In the genomic region with DNA sequence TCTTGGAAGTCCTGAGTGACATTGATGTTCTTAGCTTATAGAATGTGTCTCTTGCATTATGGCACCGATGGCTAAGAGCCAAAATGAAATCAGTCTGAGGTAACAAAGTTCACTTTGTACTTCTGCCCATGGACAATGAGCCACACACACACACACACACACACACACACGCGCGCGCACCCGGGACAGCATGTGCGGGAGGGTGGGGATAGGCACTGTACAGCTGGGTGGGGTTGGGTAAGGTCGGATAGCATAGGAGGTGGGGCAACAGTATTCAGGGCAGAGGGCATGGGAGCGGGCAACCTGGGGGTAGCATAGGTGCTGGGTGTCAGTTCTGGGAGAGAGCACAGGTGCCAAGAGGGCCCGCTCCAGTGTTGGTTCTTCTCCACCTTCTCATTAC, we compare ENCODE assay signal across 19 mouse cellular contexts. TPM values are rescaled to one million over a fixed set of nuclear protein-coding genes. Genes with fewer than 3 reads are reported as not detected.
DNase-seq lines count a peak whose midpoint lies in the region; ATAC-seq and TF ChIP-seq lines count a peak whose summit lies in the region.
"Had no signal": no experiment of that assay in that cellular context is flagged by ENCODE, and none has a peak within 500 bp of the region (broad histone marks: within the 10 kb centered on the region; RNA-seq: fewer than 3 reads in every experiment).

No protein-coding gene starts in this region.

- 90% methylated on average over 10 of the region's 10 CpGs for WGBS in intestine, embryonic 15.5 days
- WGBS in small intestine, adult 2 months, result 27% methylated on average over 10 of the region's 10 CpGs

- no peak for DNase-seq in yolk sac, embryonic 10.5 days (ENCODE audit: low spot score)
- no peak for DNase-seq in right cerebral cortex, adult 18-20 months
- no peak for DNase-seq in adrenal gland, postnatal 10 days
- DNase-seq: adrenal gland, postnatal 14 days; cerebellum, adult 11-12 months; cerebellum, adult 9-10 months; cerebellum, postnatal 25 days; gastrocnemius, postnatal 14 days; heart, adult 2 months; heart, postnatal 14 days had no signal

- H3K9me3 ChIP-seq in E14TG2a.4 (ENCODE audit: low read length), result no peaks in the 10 kb centered on the region
- H3K9me3 ChIP-seq in ES-Bruce4 (replicated peaks; ENCODE audit: control insufficient read depth, insufficient read depth, low read length, poor library complexity, severe bottlenecking), result no peaks in the 10 kb centered on the region
- H3K9me3 ChIP-seq in intestine, embryonic 15.5 days, result no peaks in the 10 kb centered on the region
- H3K9me3 ChIP-seq: embryonic facial prominence, embryonic 12.5 days; heart, embryonic 15.5 days; hindbrain, embryonic 13.5 days had no signal

- peak overlapping the region; percentile 79 for H3K27ac ChIP-seq in ES-Bruce4 (ENCODE audit: insufficient read depth, low read length)
- no peak overlapping the region for H3K27ac ChIP-seq in intestine, embryonic 15.5 days
- peak overlapping the region; percentile 54 for H3K27ac ChIP-seq in small intestine, adult 2 months (ENCODE audit: insufficient read depth, low read depth, low read length)
- H3K27ac ChIP-seq: embryonic facial prominence, embryonic 12.5 days; heart, adult 2 months; heart, embryonic 15.5 days; hindbrain, embryonic 13.5 days had no signal

- H3K4me3 ChIP-seq in E14TG2a.4 (replicated peaks; ENCODE audit: low read length), result peak overlapping the region; percentile 98
- peak overlapping the region; percentile 73 for H3K4me3 ChIP-seq in ES-Bruce4 (ENCODE audit: low read depth, low read length)
- no peak overlapping the region for H3K4me3 ChIP-seq in intestine, embryonic 15.5 days (replicated peaks)
- no peak overlapping the region for H3K4me3 ChIP-seq in small intestine, adult 2 months (ENCODE audit: low read depth, low read length)
- H3K4me3 ChIP-seq: embryonic facial prominence, embryonic 12.5 days; heart, adult 2 months; heart, embryonic 15.5 days; hindbrain, embryonic 13.5 days had no signal

- peak; percentile 91 for ATAC-seq in intestine, embryonic 15.5 days
- ATAC-seq: forebrain, embryonic 16.5 days had no signal

- TF ChIP-seq POLR2A in ES-Bruce4 (IDR thresholded peaks at IDR 0.05; ENCODE audit: insufficient read depth, low read length), result no peak
- TF ChIP-seq POLR2A in small intestine, adult 2 months (IDR thresholded peaks at IDR 0.05; ENCODE audit: low read depth, low read length), result no peak

- H3K36me3 ChIP-seq in E14TG2a.4 (ENCODE audit: insufficient read depth, low read length), result peaks cover 63% of the 10 kb centered on the region
- H3K36me3 ChIP-seq in ES-Bruce4 (ENCODE audit: control insufficient read depth, insufficient read depth, low read length, poor library complexity, severe bottlenecking), result peaks cover 30% of the 10 kb centered on the region
- no peaks in the 10 kb centered on the region for H3K36me3 ChIP-seq in intestine, embryonic 15.5 days
- no peaks in the 10 kb centered on the region for H3K36me3 ChIP-seq in small intestine, adult 2 months (ENCODE audit: control insufficient read depth, insufficient read depth, low read length)
- H3K36me3 ChIP-seq: embryonic facial prominence, embryonic 12.5 days; heart, embryonic 15.5 days; hindbrain, embryonic 13.5 days had no signal

- peak overlapping the region; percentile 42 for H3K9ac ChIP-seq in ES-Bruce4 (ENCODE audit: low read depth, poor library complexity, severe bottlenecking)
- H3K9ac ChIP-seq in intestine, embryonic 15.5 days, result no peak overlapping the region
- H3K9ac ChIP-seq: embryonic facial prominence, embryonic 12.5 days; heart, embryonic 15.5 days; hindbrain, embryonic 13.5 days had no signal

- TF ChIP-seq CTCF in E14TG2a.4 (conservative IDR thresholded peaks at IDR 0.05; ENCODE audit: low read length) (no peak), ES-Bruce4 (IDR thresholded peaks at IDR 0.05; ENCODE audit: low read depth, low read length) (no peak)
- TF ChIP-seq CTCF in small intestine, adult 2 months (IDR thresholded peaks at IDR 0.05; ENCODE audit: extremely low read depth, insufficient read length, insufficient replicate concordance, low read depth, low read length), result no peak

- H3K4me1 ChIP-seq in E14TG2a.4 (replicated peaks; ENCODE audit: low read depth, low read length) (peaks cover 50% of the 10 kb centered on the region), ES-Bruce4 (ENCODE audit: control insufficient read depth, insufficient read depth, low read length) (peaks cover 5% of the 10 kb centered on the region)
- no peaks in the 10 kb centered on the region for H3K4me1 ChIP-seq in intestine, embryonic 15.5 days (replicated peaks)
- peaks cover 9% of the 10 kb centered on the region; the same call in 1 of the 2 replicates for H3K4me1 ChIP-seq in small intestine, adult 2 months (ENCODE audit: control insufficient read depth, insufficient read depth, insufficient read length, low read length)
- H3K4me1 ChIP-seq: heart, embryonic 15.5 days had no signal

- H3K4me2 ChIP-seq in intestine, embryonic 15.5 days (replicated peaks), result no peak overlapping the region
- H3K4me2 ChIP-seq: embryonic facial prominence, embryonic 12.5 days; heart, embryonic 11.5 days; heart, embryonic 15.5 days; hindbrain, embryonic 13.5 days had no signal

- peak; percentile 43; the same call in 1 of the 2 replicates for TF ChIP-seq EP300 in ES-Bruce4 (IDR thresholded peaks at IDR 0.05; ENCODE audit: insufficient read depth, low read depth, low read length)

- H3K27me3 ChIP-seq in E14TG2a.4 (ENCODE audit: insufficient read depth, low read length) (no peaks in the 10 kb centered on the region), ES-Bruce4 (ENCODE audit: control insufficient read depth, insufficient read depth, low read length, poor library complexity, severe bottlenecking) (no peaks in the 10 kb centered on the region)
- H3K27me3 ChIP-seq in intestine, embryonic 15.5 days (replicated peaks), result no peaks in the 10 kb centered on the region
- H3K27me3 ChIP-seq in small intestine, adult 2 months (ENCODE audit: control insufficient read depth, insufficient read depth, low read length), result no peaks in the 10 kb centered on the region
- H3K27me3 ChIP-seq: embryonic facial prominence, embryonic 12.5 days; heart, embryonic 15.5 days; hindbrain, embryonic 13.5 days had no signal

RNA-seq across cellular contexts. Expression of a gene that starts 3.5 kb away (rescaled TPM):
- 121 and 132 TPM in 2 replicates for polyA plus RNA-seq in ES-Bruce4 (2011; ENCODE audit: insufficient read depth, insufficient read length, low read depth, missing spikeins)
- 10.6 and 11.4 TPM in 2 replicates for polyA plus RNA-seq in intestine, embryonic 15.5 days (2015; fragmentation: Nextera tagmentation; extraction: Ambion mirVana)
- polyA plus RNA-seq in small intestine, adult 2 months (2012; rRNA removed), result 4.0 and 8.3 TPM in 2 replicates
- 10 to 100 TPM; 31.7 to 51.3 TPM for total RNA-seq in adrenal gland, postnatal 10 days (2021)

Comparison
In these comparisons a context has a peak if more than half of its experiments do, and no peak if none do; other contexts are left out.
1. H3K4me3 ChIP-seq: peak in E14TG2a.4 (single experiment) and ES-Bruce4 (single experiment); none in intestine, embryonic 15.5 days (single experiment) and small intestine, adult 2 months (single experiment).